Mouse (Mus musculus) midbrain, embryonic 11.5 days (tissue): ENCODE results near the gene Spaar. TPM values are rescaled to one million over a fixed set of nuclear protein-coding genes. Genes with fewer than 3 reads are reported as not detected.
A peak's percentile ranks its signal among the peaks of the same experiment; 100 is the strongest.

Source experiments
- ATAC-seq: fragments of 200-750 bp; cut with Nextera tagmentation; 2 replicates; pipeline ENCODE4 v1.8.0; 2017; ENCODE audit warnings: moderate TSS enrichment, moderate library complexity; ENCODE audit not compliant: low FRiP score
- DNase-seq: peaks from one replicate; pipeline ENCODE4 v3.0.0; 2015; ENCODE audit warnings: low spot score; ENCODE audit errors: missing footprints
- H3K27ac ChIP-seq: fragments of 300-500 bp; sonication (generic); 2 replicates; pipeline ENCODE4 v1.5.1; 2014; ENCODE audit warnings: low read depth, low read length
- H3K27me3 ChIP-seq: fragments of 300-500 bp; sonication (generic); 2 replicates; pipeline ENCODE4 v1.6.1; 2014; ENCODE audit warnings: mild to moderate bottlenecking, low read length, moderate library complexity, mixed read lengths; ENCODE audit not compliant: control insufficient read depth, insufficient read depth
- H3K36me3 ChIP-seq: fragments of 300-500 bp; sonication (generic); 2 replicates; pipeline ENCODE4 v1.6.1; 2014; ENCODE audit warnings: mild to moderate bottlenecking, low read length, moderate library complexity, mixed read lengths; ENCODE audit not compliant: control insufficient read depth, insufficient read depth
- H3K4me1 ChIP-seq: fragments of 300-500 bp; sonication (generic); 2 replicates; pipeline ENCODE4 v1.6.1; 2014; ENCODE audit warnings: low read length; ENCODE audit not compliant: control insufficient read depth, insufficient read depth
- H3K4me2 ChIP-seq: fragments of 300-500 bp; sonication (generic); 2 replicates; pipeline ENCODE4 v1.6.1; 2014; ENCODE audit warnings: mild to moderate bottlenecking, moderate library complexity
- H3K4me3 ChIP-seq: fragments of 300-500 bp; sonication (generic); 2 replicates; pipeline ENCODE4 v1.5.1; 2014; ENCODE audit warnings: low read depth, low read length
- H3K9ac ChIP-seq: fragments of 300-500 bp; sonication (generic); 2 replicates; pipeline ENCODE4 v1.6.1; 2014; ENCODE audit warnings: low read length
- H3K9me3 ChIP-seq: fragments of 300-500 bp; sonication (generic); 2 replicates; pipeline ENCODE4 v1.6.1; 2016; ENCODE audit warnings: low read length; ENCODE audit not compliant: control insufficient read depth
- WGBS: fragments of 180-500 bp; shearing (Covaris S2); extraction: QIAGEN DNeasy Blood & Tissue Kit; methylation state at CpG from one replicate; pipeline ENCODE4 v1.1.7; 2014; 5-methylcytosine and 5-hydroxymethylcytosine counted together
- polyA plus RNA-seq: library from polyadenylated mRNA; unstranded; fragments of >200 nt; fragmentation: Nextera tagmentation; extraction: Ambion mirVana; gene quantifications from 2 replicates; pipeline ENCODE4 v1.2.1, GENCODE M21; 2014

Gene Spaar
- polyA plus RNA-seq, 1 experiment from 2014 or later, result 0.04 TPM

DNA sequence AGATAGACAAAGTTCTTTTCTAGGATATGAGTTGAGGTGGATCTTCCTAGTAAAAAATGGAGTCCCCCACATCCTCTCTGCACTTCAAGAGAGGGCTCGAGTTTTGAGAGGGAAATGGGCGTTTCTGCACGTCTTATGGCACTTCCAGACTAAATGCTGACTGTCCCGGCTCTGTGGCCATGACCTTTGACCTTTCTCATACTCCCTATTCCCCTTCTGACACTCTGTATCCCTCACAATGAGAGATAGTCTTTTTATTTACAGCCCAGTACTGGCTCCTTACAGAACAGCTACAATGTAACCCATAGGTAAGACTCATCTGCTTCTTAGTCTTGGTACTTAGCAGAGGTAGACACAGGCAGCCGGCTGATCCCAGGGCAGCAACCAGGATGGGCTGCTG lies 11.7 kb downstream of the Spaar start:
- no peaks in the 10 kb centered on the region for H3K9me3 ChIP-seq
- 72% methylated on average over 5 of the region's 5 CpGs for WGBS
- H3K4me1 ChIP-seq, result no peaks in the 10 kb centered on the region
- DNase-seq, result peak; percentile 60
- H3K9ac ChIP-seq, result no peak overlapping the region
- H3K27me3 ChIP-seq, result no peaks in the 10 kb centered on the region
- no peak for ATAC-seq
- no peak overlapping the region for H3K4me2 ChIP-seq
- no peaks in the 10 kb centered on the region for H3K36me3 ChIP-seq
- no peak overlapping the region for H3K4me3 ChIP-seq
- no peak overlapping the region for H3K27ac ChIP-seq

DNA sequence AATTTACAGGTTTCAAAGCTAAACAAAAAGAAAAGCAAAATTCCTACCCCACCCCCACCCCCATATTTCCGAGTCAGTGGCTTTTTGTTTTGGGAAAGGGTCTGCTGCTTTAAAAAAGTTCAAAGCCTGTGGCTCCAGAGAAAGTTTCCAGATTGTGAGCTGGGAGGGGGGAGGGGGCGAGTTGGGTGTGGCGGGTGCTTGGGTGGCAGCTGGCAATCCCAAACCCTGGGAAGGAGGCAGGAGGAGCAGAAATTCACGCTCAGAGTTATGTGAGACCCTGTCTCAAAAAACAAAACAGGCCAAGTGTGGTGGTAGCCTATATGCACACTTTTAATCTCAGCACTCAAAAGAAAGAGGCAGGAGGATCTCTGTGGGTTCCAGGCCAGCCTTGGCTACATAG lies 12.8 kb downstream of the Spaar start:
- Histone ChIP-seq H3K9me3 (no peaks in the 10 kb centered on the region), H3K27me3 (no peaks in the 10 kb centered on the region), H3K36me3 (no peaks in the 10 kb centered on the region), H3K4me2 (no peak overlapping the region), H3K4me1 (no peaks in the 10 kb centered on the region), H3K4me3 (no peak overlapping the region), H3K27ac (no peak overlapping the region), H3K9ac (no peak overlapping the region)
- ATAC-seq (no peak), DNase-seq (peak; percentile 69)
- 36% methylated on average over 4 of the region's 4 CpGs for WGBS

DNA sequence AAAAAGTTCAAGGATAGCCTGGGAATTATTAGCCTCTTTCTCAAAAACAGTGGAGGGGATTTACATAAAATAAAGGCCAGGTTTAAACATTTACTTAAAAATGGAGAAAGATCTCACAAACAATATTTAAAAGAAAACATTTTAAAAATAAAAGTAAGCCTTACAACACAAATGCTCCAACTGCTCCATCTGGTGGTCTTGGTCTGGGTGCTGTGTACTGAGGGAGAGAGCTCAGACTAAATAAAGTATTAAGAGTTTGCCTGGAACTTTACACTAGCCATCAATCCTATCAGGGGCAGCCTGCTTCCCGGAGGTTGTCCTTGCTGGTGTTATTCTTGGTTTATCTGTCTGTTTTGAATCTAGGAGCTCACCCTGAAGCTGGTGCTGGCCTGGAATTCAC lies 13.3 kb downstream of the Spaar start:
- Histone ChIP-seq H3K27ac (no peak overlapping the region), H3K27me3 (no peaks in the 10 kb centered on the region), H3K4me2 (no peak overlapping the region), H3K9me3 (no peaks in the 10 kb centered on the region), H3K4me3 (no peak overlapping the region), H3K9ac (no peak overlapping the region), H3K4me1 (no peaks in the 10 kb centered on the region), H3K36me3 (no peaks in the 10 kb centered on the region)
- ATAC-seq (no peak), DNase-seq (no peak)
- WGBS, result 56% methylated on average over 1 of the region's 1 CpGs

DNA sequence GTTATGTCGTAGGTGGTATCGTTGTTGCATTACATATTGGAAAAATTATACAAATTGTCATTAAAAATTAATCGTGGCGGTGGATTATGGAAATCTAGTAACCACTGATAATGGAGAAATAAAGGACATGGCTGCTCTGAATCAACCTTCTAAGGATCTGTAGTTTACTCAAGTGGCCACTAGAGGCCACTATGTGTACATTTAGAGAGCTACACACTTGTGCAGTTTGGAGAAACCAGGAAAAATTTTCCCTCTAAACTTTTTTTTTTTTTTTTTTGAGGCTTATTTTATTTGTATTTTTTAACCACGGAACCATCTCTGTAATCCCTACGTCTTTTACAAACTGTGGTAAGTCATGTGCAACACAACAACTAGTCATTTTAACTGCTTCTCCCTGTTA lies 15.4 kb downstream of the Spaar start:
- Histone ChIP-seq H3K36me3 (no peaks in the 10 kb centered on the region), H3K4me2 (no peak overlapping the region), H3K4me1 (no peaks in the 10 kb centered on the region), H3K4me3 (no peak overlapping the region), H3K9me3 (no peaks in the 10 kb centered on the region), H3K27me3 (no peaks in the 10 kb centered on the region), H3K9ac (no peak overlapping the region), H3K27ac (no peak overlapping the region)
- ATAC-seq (no peak), DNase-seq (peak; percentile 88)
- WGBS, result 17% methylated on average over 6 of the region's 6 CpGs

DNA sequence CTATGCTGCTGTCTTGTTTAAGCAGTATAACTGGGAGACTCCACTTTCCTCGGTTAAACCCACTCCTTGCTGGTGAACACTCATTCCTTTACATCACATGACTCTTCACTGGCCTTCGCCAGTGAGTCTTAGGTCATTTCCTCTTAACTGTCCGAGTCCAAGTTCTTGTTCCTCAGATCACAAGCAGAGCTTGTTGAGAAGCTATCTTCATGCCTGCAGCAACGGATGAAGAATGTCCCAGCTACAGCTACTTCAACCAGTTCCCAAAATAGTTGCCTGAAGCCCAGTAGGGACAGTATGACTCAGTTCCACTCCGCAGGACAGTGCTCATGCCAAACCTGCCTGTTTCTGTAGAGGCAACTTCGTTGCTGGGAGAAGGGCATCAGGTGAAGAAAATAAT lies 27.4 kb downstream of the Spaar start:
- no peak for ATAC-seq
- Histone ChIP-seq H3K27ac (no peak overlapping the region), H3K4me2 (no peak overlapping the region), H3K9me3 (no peaks in the 10 kb centered on the region), H3K36me3 (no peaks in the 10 kb centered on the region), H3K4me3 (no peak overlapping the region), H3K27me3 (no peaks in the 10 kb centered on the region), H3K9ac (no peak overlapping the region), H3K4me1 (no peaks in the 10 kb centered on the region)
- peak; percentile 26 for DNase-seq
- WGBS, result 89% methylated on average over 6 of the region's 6 CpGs

DNA sequence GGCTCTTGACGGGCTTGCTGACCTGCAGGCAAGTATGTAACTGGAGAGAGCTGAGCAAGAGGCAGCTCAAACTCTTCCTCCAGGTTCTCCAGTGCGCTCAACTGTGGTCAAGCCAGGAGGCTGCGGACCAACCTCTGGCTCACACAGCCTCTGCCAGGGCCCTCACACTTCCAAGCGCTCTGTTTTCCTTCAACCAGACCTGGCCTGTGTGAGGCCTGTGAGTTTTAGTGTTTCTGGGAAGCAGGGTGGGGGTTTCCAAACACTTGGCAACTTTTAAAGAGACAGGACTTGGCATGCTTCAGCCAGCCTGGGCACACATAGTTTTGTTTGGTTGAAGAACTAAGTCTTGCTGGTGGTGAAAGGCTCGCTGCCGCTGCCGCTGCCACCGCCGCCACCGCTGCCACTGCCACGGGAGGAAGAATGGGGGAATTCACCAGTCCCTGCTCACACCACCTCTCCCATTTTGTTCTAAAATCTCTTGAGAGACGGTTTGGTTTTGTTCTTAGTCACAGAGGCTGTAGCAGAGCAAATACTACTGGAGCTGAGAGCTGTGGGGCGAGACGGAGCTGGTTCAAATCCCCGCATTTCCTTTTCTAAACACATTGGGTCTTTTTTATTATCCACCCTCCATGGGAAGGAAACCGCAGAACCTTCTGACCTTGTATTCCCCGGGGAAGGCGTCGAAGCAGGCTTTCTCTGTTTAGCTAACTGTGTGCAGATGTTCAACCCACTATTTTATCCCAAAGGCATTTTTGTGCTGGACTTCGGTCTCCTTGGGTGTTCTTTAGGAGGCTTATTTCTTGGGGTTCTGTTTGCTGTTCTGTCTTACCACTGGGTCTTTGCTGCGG lies 30.0 kb downstream of the Spaar start:
- no peak for ATAC-seq
- no peak overlapping the region for H3K27ac ChIP-seq

DNA sequence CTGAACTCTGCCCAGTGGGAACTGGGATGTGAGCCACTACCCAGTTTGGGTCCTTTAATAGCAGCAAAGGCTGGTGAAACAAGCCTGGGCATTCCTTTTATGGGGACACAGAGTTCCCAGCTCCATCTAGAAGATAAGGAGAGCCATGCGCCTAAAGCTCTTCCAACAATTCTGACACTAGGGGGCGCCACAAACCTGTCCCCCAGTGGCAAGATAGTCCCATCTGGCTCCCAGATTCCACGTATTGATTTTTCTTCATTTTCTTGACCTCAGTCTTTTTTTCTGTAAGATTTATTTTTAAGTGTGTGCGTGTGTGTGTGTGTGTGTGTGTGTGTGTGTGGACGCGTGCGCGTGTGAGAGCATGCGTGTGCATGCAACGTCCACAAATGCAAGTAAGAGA lies 30.6 kb downstream of the Spaar start:
- DNase-seq (peak; percentile 82), ATAC-seq (no peak)
- Histone ChIP-seq H3K9ac (no peak overlapping the region), H3K4me1 (no peaks in the 10 kb centered on the region), H3K4me3 (no peak overlapping the region), H3K27ac (no peak overlapping the region), H3K36me3 (no peaks in the 10 kb centered on the region), H3K9me3 (no peaks in the 10 kb centered on the region), H3K27me3 (no peaks in the 10 kb centered on the region), H3K4me2 (no peak overlapping the region)
- 71% methylated on average over 10 of the region's 10 CpGs for WGBS

More for the DNA sequence above, 30.0 kb downstream of the Spaar start:
- no peaks in the 10 kb centered on the region for H3K36me3 ChIP-seq
- H3K4me2 ChIP-seq, result no peak overlapping the region
- H3K9me3 ChIP-seq, result no peaks in the 10 kb centered on the region
- H3K4me1 ChIP-seq, result no peaks in the 10 kb centered on the region
- no peak overlapping the region for H3K4me3 ChIP-seq
- no peak overlapping the region for H3K9ac ChIP-seq
- 78% methylated on average over 21 of the region's 21 CpGs for WGBS
- H3K27me3 ChIP-seq, result no peaks in the 10 kb centered on the region
- DNase-seq, result peak; percentile 78

DNA sequence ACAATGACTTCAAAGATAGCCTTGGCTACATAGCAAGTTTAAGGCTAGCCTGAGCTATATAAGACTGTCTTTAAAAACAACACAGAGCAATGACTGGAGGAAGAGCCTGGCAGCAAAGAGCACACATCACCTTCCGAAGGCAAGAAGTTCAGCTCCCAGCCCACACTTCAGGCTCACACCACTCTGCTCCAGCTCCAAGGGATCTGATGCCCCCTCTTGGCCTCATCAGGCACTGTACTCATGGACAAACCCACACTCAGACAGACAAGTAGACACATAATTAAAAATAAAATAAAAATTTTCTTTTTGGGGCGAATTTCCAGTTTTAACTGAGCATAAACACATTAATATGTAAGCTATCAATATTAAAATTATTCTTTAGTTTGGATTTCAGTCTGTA lies 31.5 kb downstream of the Spaar start:
- Histone ChIP-seq H3K36me3 (no peaks in the 10 kb centered on the region), H3K27ac (no peak overlapping the region), H3K27me3 (no peaks in the 10 kb centered on the region), H3K4me3 (no peak overlapping the region), H3K4me1 (no peaks in the 10 kb centered on the region), H3K9ac (no peak overlapping the region), H3K9me3 (no peaks in the 10 kb centered on the region), H3K4me2 (no peak overlapping the region)
- DNase-seq (no peak), ATAC-seq (no peak)
- WGBS, result 79% methylated on average over 2 of the region's 2 CpGs

DNA sequence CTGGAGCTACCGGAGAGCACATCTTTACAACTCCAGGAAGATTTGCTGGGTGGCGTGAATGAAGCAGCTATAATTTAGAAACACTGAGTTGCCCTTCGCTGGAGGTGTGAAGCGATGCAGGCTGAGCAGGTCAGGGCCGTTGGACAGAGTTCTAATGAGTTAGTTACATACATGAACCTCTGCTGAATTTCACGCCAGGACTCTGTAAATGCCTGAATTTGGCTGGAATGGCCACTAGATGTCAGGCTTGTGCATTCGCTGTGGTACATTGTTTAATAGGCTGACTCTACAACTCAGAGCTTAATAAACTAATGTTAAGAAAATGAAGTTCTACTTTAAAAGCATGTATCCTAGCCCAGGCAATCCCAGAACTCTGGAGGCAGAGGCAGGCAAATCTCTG lies 33.6 kb downstream of the Spaar start:
- 29% methylated on average over 7 of the region's 7 CpGs for WGBS
- no peak overlapping the region for H3K4me2 ChIP-seq
- no peaks in the 10 kb centered on the region for H3K9me3 ChIP-seq
- H3K27ac ChIP-seq, result no peak overlapping the region
- no peaks in the 10 kb centered on the region for H3K27me3 ChIP-seq
- no peaks in the 10 kb centered on the region for H3K4me1 ChIP-seq
- 0 out of 2 replicates have a peak overlapping the region, but pooled peaks have one; percentile 9 for H3K9ac ChIP-seq
- no peak overlapping the region for H3K4me3 ChIP-seq
- H3K36me3 ChIP-seq, result no peaks in the 10 kb centered on the region
- ATAC-seq (no peak), DNase-seq (peak; percentile 95)
